Mouse (Mus musculus): ENCODE measurements around the gene Gm10153. TPM values are rescaled to one million over a fixed set of nuclear protein-coding genes. Genes with fewer than 3 reads are reported as not detected.
"Not testable (repeated sequence)": the region's sequence is repeated elsewhere in the genome, so short reads cannot be mapped to it uniquely, and the experiment has no call there.

Gm10153 gene
- polyA plus RNA-seq, 1 experiment from 2014 or later, result not detected

- not testable (repeated sequence) for H3K4me3 ChIP-seq; H3K27ac ChIP-seq; H3K36me3 ChIP-seq; H3K9me3 ChIP-seq; H3K4me1 ChIP-seq; H3K27me3 ChIP-seq; H3K4me2 ChIP-seq; H3K9ac ChIP-seq; ATAC-seq (ENCODE audit: borderline replicate concordance, extremely low read depth, low FRiP score, low TSS enrichment)
These were observed 14.3 kb downstream of the Gm10153 start, which contains the start of gene Krtap5-2 for GRCm38 (mm10) chr7:142175905-142176304. Gene Krtap5-2 (minus strand): TSS chr7:142176005.

- no peak for ATAC-seq (ENCODE audit: borderline replicate concordance, extremely low read depth, low FRiP score, low TSS enrichment)
- H3K4me2 ChIP-seq, result no peak overlapping the region
- 44% methylated on average over 3 of the region's 3 CpGs for WGBS
- no peaks in the 10 kb centered on the region for H3K36me3 ChIP-seq
- H3K27me3 ChIP-seq, result no peaks in the 10 kb centered on the region
- H3K4me3 ChIP-seq, result no peak overlapping the region
- H3K27ac ChIP-seq, result no peak overlapping the region
- no peaks in the 10 kb centered on the region for H3K9me3 ChIP-seq
- H3K9ac ChIP-seq, result no peak overlapping the region
- no peaks in the 10 kb centered on the region for H3K4me1 ChIP-seq
These were observed 20.4 kb downstream of the Gm10153 start for GRCm38 (mm10) chr7:142169836-142170235.

- not testable (repeated sequence) for ATAC-seq (ENCODE audit: borderline replicate concordance, extremely low read depth, low FRiP score, low TSS enrichment); H3K4me2 ChIP-seq; H3K9ac ChIP-seq; H3K4me1 ChIP-seq; H3K36me3 ChIP-seq; H3K27me3 ChIP-seq; H3K4me3 ChIP-seq; H3K9me3 ChIP-seq; H3K27ac ChIP-seq
These were observed 24.6 kb downstream of the Gm10153 start, which contains the start of gene Gm4553 for GRCm38 (mm10) chr7:142165639-142166038. Gene Gm4553 (minus strand): TSS chr7:142165739.

GRCm38 (mm10) chr7:142159366-142159765 lies 30.8 kb downstream of the Gm10153 start:
- Histone ChIP-seq H3K4me1 (no peaks in the 10 kb centered on the region), H3K4me2 (no peak overlapping the region), H3K27ac (no peak overlapping the region), H3K9me3 (no peaks in the 10 kb centered on the region), H3K9ac (no peak overlapping the region), H3K4me3 (no peak overlapping the region), H3K36me3 (no peaks in the 10 kb centered on the region), H3K27me3 (no peaks in the 10 kb centered on the region)
- no peak for ATAC-seq (ENCODE audit: borderline replicate concordance, extremely low read depth, low FRiP score, low TSS enrichment)
- 88% methylated on average over 3 of the region's 3 CpGs for WGBS

GRCm38 (mm10) chr7:142157013-142157412 lies 33.2 kb downstream of the Gm10153 start, which contains the start of gene Gm29735:
Gene Gm29735 (minus strand): TSS chr7:142157113.
- H3K4me2 ChIP-seq; H3K9me3 ChIP-seq; H3K27me3 ChIP-seq; H3K4me1 ChIP-seq; H3K36me3 ChIP-seq; H3K9ac ChIP-seq; H3K4me3 ChIP-seq; ATAC-seq (ENCODE audit: borderline replicate concordance, extremely low read depth, low FRiP score, low TSS enrichment); H3K27ac ChIP-seq: not testable (repeated sequence)
- 33% methylated on average over 2 of the region's 2 CpGs for WGBS

GRCm38 (mm10) chr7:142155308-142155707 lies 34.9 kb downstream of the Gm10153 start:
- no peak overlapping the region for H3K4me3 ChIP-seq
- no peak overlapping the region for H3K27ac ChIP-seq
- H3K9me3 ChIP-seq, result no peaks in the 10 kb centered on the region
- ATAC-seq (ENCODE audit: borderline replicate concordance, extremely low read depth, low FRiP score, low TSS enrichment), result no peak
- no peaks in the 10 kb centered on the region for H3K4me1 ChIP-seq
- H3K4me2 ChIP-seq, result no peak overlapping the region
- H3K27me3 ChIP-seq, result no peaks in the 10 kb centered on the region
- H3K36me3 ChIP-seq, result no peaks in the 10 kb centered on the region
- no peak overlapping the region for H3K9ac ChIP-seq
- 41% methylated on average over 1 of the region's 1 CpGs for WGBS

- no peak for ATAC-seq (ENCODE audit: borderline replicate concordance, extremely low read depth, low FRiP score, low TSS enrichment)
- H3K27ac ChIP-seq, result no peak overlapping the region
- H3K4me1 ChIP-seq, result no peaks in the 10 kb centered on the region
- no peak overlapping the region for H3K4me3 ChIP-seq
- H3K4me2 ChIP-seq, result no peak overlapping the region
- no peaks in the 10 kb centered on the region for H3K36me3 ChIP-seq
- H3K27me3 ChIP-seq, result no peaks in the 10 kb centered on the region
- H3K9me3 ChIP-seq, result no peaks in the 10 kb centered on the region
- H3K9ac ChIP-seq, result no peak overlapping the region
- 82% methylated on average over 4 of the region's 4 CpGs for WGBS
These were observed 38.0 kb downstream of the Gm10153 start for GRCm38 (mm10) chr7:142152191-142152590.

GRCm38 (mm10) chr7:142148633-142149032 lies 41.6 kb downstream of the Gm10153 start:
- no peak overlapping the region for H3K4me2 ChIP-seq
- H3K36me3 ChIP-seq, result no peaks in the 10 kb centered on the region
- no peaks in the 10 kb centered on the region for H3K4me1 ChIP-seq
- H3K4me3 ChIP-seq, result no peak overlapping the region
- no peaks in the 10 kb centered on the region for H3K9me3 ChIP-seq
- no peaks in the 10 kb centered on the region for H3K27me3 ChIP-seq
- no peak overlapping the region for H3K27ac ChIP-seq
- no peak overlapping the region for H3K9ac ChIP-seq
- ATAC-seq (ENCODE audit: borderline replicate concordance, extremely low read depth, low FRiP score, low TSS enrichment), result no peak

GRCm38 (mm10) chr7:142146033-142146432 lies 44.2 kb downstream of the Gm10153 start:
- WGBS, result 11% methylated on average over 1 of the region's 1 CpGs
- ATAC-seq (ENCODE audit: borderline replicate concordance, extremely low read depth, low FRiP score, low TSS enrichment), result no peak
- H3K27ac ChIP-seq, result no peak overlapping the region

GRCm38 (mm10) chr7:142145413-142145940 lies 44.7 kb downstream of the Gm10153 start:
- WGBS, result 27% methylated on average over 4 of the region's 4 CpGs
- H3K36me3 ChIP-seq, result no peaks in the 10 kb centered on the region

More at GRCm38 (mm10) chr7:142146033-142146432, 44.2 kb downstream of the Gm10153 start:
- H3K4me1 ChIP-seq, result no peaks in the 10 kb centered on the region
- no peaks in the 10 kb centered on the region for H3K36me3 ChIP-seq
- H3K27me3 ChIP-seq, result no peaks in the 10 kb centered on the region
- no peak overlapping the region for H3K4me2 ChIP-seq
- H3K9me3 ChIP-seq, result no peaks in the 10 kb centered on the region
- H3K9ac ChIP-seq, result no peak overlapping the region
- no peak overlapping the region for H3K4me3 ChIP-seq

GRCm38 (mm10) chr7:142144507-142144906 lies 45.7 kb downstream of the Gm10153 start, which contains the start of gene Gm45337:
Gene Gm45337 (minus strand): TSS chr7:142144607.
- Histone ChIP-seq H3K4me2 (no peak within 1 kb of the TSS), H3K27me3 (no peaks in the 10 kb centered on the region), H3K9me3 (no peaks in the 10 kb centered on the region), H3K27ac (no peak within 1 kb of the TSS), H3K4me1 (no peaks in the 10 kb centered on the region), H3K4me3 (no peak within 1 kb of the TSS), H3K36me3 (no peaks in the 10 kb centered on the region), H3K9ac (no peak within 1 kb of the TSS)
- WGBS, result 72% methylated on average over 1 of the region's 1 CpGs
- no peak for ATAC-seq (ENCODE audit: borderline replicate concordance, extremely low read depth, low FRiP score, low TSS enrichment)

More at GRCm38 (mm10) chr7:142145413-142145940, 44.7 kb downstream of the Gm10153 start:
- Histone ChIP-seq H3K9me3 (no peaks in the 10 kb centered on the region), H3K4me1 (no peaks in the 10 kb centered on the region), H3K4me2 (no peak overlapping the region), H3K27me3 (no peaks in the 10 kb centered on the region), H3K4me3 (no peak overlapping the region), H3K9ac (no peak overlapping the region), H3K27ac (no peak overlapping the region)
- ATAC-seq (ENCODE audit: borderline replicate concordance, extremely low read depth, low FRiP score, low TSS enrichment), result no peak

GRCm38 (mm10) chr7:142143506-142144010 lies 46.6 kb downstream of the Gm10153 start:
- H3K4me1 ChIP-seq; H3K4me2 ChIP-seq; ATAC-seq (ENCODE audit: borderline replicate concordance, extremely low read depth, low FRiP score, low TSS enrichment); H3K27me3 ChIP-seq; H3K27ac ChIP-seq; H3K36me3 ChIP-seq; H3K9ac ChIP-seq; H3K9me3 ChIP-seq; H3K4me3 ChIP-seq: not testable (repeated sequence)
- 14% methylated on average over 1 of the region's 1 CpGs for WGBS

- H3K4me1 ChIP-seq, result no peaks in the 10 kb centered on the region
- no peak overlapping the region for H3K4me3 ChIP-seq
- WGBS, result 35% methylated on average over 1 of the region's 1 CpGs
- no peak for ATAC-seq (ENCODE audit: borderline replicate concordance, extremely low read depth, low FRiP score, low TSS enrichment)
- H3K9me3 ChIP-seq, result no peaks in the 10 kb centered on the region
- no peaks in the 10 kb centered on the region for H3K36me3 ChIP-seq
- H3K27me3 ChIP-seq, result no peaks in the 10 kb centered on the region
- no peak overlapping the region for H3K4me2 ChIP-seq
- H3K27ac ChIP-seq, result no peak overlapping the region
- H3K9ac ChIP-seq, result no peak overlapping the region
These were observed 49.5 kb downstream of the Gm10153 start for GRCm38 (mm10) chr7:142140696-142141095.
